Mouse (Mus musculus) intestine, embryonic 16.5 days (tissue): ENCODE results near the gene Alk. TPM values are rescaled to one million over a fixed set of nuclear protein-coding genes. Genes with fewer than 3 reads are reported as not detected.

Source experiments
- ATAC-seq: fragments of 200-750 bp; cut with Nextera tagmentation; 2 replicates; pipeline ENCODE4 v1.8.0; 2017; ENCODE audit warnings: moderate TSS enrichment, moderate library complexity
- H3K27ac ChIP-seq: fragments of 300-500 bp; sonication (generic); 2 replicates; pipeline ENCODE4 v1.5.1; 2014; ENCODE audit warnings: mild to moderate bottlenecking, low read length
- H3K27me3 ChIP-seq: fragments of 300-500 bp; sonication (generic); replicated peaks from 2 replicates; pipeline ENCODE4 v1.6.1; 2014; ENCODE audit warnings: low read length, control low read depth, mixed read lengths; ENCODE audit not compliant: control insufficient read depth, insufficient read depth
- H3K36me3 ChIP-seq: fragments of 300-500 bp; sonication (generic); 2 replicates; pipeline ENCODE4 v1.6.1; 2014; ENCODE audit warnings: low read length, control low read depth; ENCODE audit not compliant: control insufficient read depth, insufficient read depth
- H3K4me1 ChIP-seq: fragments of 300-500 bp; sonication (generic); 2 replicates; pipeline ENCODE4 v1.6.1; 2014; ENCODE audit warnings: low read length, control low read depth, mixed read lengths; ENCODE audit not compliant: control insufficient read depth, insufficient read depth
- H3K4me2 ChIP-seq: fragments of 300-500 bp; sonication (generic); 2 replicates; pipeline ENCODE4 v1.6.1; 2014; ENCODE audit warnings: low read depth, low read length, control low read depth
- H3K4me3 ChIP-seq: fragments of 300-500 bp; sonication (generic); 2 replicates; pipeline ENCODE4 v1.5.1; 2014; ENCODE audit warnings: mild to moderate bottlenecking, low read length
- H3K9ac ChIP-seq: fragments of 300-500 bp; sonication (generic); 2 replicates; pipeline ENCODE4 v1.6.1; 2014; ENCODE audit warnings: low read depth, low read length
- H3K9me3 ChIP-seq: fragments of 300-500 bp; sonication (generic); 2 replicates; pipeline ENCODE4 v1.6.1; 2016; ENCODE audit warnings: low read length, control low read depth; ENCODE audit not compliant: control insufficient read depth
- WGBS: fragments of 180-500 bp; shearing (Covaris S2); extraction: QIAGEN DNeasy Blood & Tissue Kit; methylation state at CpG from one replicate; pipeline ENCODE4 v1.1.7; 2014; 5-methylcytosine and 5-hydroxymethylcytosine counted together
- polyA plus RNA-seq: library from polyadenylated mRNA; unstranded; fragments of >200 nt; fragmentation: Nextera tagmentation; extraction: Ambion mirVana; gene quantifications from 2 replicates; pipeline ENCODE4 v1.2.1, GENCODE M21; 2015

The Alk gene
- polyA plus RNA-seq, 1 experiment from 2014 or later: 0.75 TPM

DNA sequence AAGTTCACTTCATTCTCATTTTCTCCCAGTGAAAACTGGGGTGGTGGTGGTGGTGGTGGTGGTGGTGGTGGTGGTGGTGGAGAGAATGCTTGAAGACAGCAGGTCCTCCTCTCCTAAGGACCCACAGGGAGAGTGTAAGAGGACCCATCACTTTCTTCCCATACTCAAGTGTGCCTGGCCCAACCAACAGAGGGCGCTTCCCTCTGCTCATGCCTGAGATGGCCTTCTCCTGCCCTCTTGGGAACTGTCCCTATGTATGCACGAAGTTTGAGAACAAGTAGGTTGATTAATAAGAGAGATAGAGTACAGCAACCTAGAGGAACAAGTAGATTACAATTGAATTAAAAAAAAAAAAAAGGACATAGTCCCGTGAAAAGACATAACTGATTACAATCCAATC is 695.3 kb downstream of the Alk start:
- Histone ChIP-seq H3K9me3 (no peaks in the 10 kb centered on the region), H3K4me1 (no peaks in the 10 kb centered on the region), H3K4me2 (no peak overlapping the region), H3K27ac (no peak overlapping the region), H3K27me3 (no peaks in the 10 kb centered on the region), H3K4me3 (no peak overlapping the region), H3K36me3 (no peaks in the 10 kb centered on the region), H3K9ac (no peak overlapping the region)
- ATAC-seq: no peak
- 44% methylated on average over 3 of the region's 3 CpGs for WGBS

GRCm38 (mm10) chr17:71881369-71881768 is 723.1 kb downstream of the Alk start:
- H3K9ac ChIP-seq: no peak overlapping the region
- 73% methylated on average over 6 of the region's 6 CpGs for WGBS
- no peak overlapping the region for H3K4me2 ChIP-seq
- no peak overlapping the region for H3K27ac ChIP-seq
- no peak overlapping the region for H3K4me3 ChIP-seq
- no peaks in the 10 kb centered on the region for H3K36me3 ChIP-seq
- H3K9me3 ChIP-seq: no peaks in the 10 kb centered on the region
- H3K27me3 ChIP-seq: no peaks in the 10 kb centered on the region
- ATAC-seq: no peak
- no peaks in the 10 kb centered on the region for H3K4me1 ChIP-seq

- no peaks in the 10 kb centered on the region for H3K9me3 ChIP-seq
- ATAC-seq: no peak
- no peaks in the 10 kb centered on the region for H3K27me3 ChIP-seq
- H3K9ac ChIP-seq: no peak overlapping the region
- H3K4me3 ChIP-seq: no peak overlapping the region
- H3K4me1 ChIP-seq: no peaks in the 10 kb centered on the region
- no peak overlapping the region for H3K4me2 ChIP-seq
- no peaks in the 10 kb centered on the region for H3K36me3 ChIP-seq
- WGBS: 77% methylated on average over 7 of the region's 7 CpGs
- H3K27ac ChIP-seq: no peak overlapping the region
Observed at GRCm38 (mm10) chr17:71875492-71875891, 728.9 kb downstream of the Alk start.

DNA sequence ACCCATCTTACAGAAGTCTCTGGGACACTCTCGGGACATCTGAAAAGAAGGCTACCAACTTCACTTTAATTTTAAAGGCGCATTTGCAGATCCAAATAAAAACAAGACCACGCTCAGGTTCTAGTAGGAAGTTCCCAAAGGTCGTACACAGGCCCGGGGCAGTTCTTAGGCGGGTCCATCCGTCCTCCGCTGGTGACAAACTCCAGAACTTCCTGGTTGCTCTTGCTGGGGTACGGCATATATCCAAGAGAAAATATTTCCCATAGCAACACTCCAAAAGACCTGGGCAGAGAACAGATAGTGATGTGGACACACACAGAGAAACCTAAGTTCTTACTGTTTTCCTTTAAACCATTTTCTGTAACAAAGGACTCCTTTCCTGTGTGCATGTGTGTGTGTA is 729.6 kb downstream of the Alk start:
- H3K27ac ChIP-seq: no peak overlapping the region
- H3K4me1 ChIP-seq: 0 out of 2 replicates have a peak, but pooled peaks cover 1% of the 10 kb centered on the region
- no peak overlapping the region for H3K4me2 ChIP-seq
- ATAC-seq: no peak
- no peaks in the 10 kb centered on the region for H3K27me3 ChIP-seq
- no peaks in the 10 kb centered on the region for H3K36me3 ChIP-seq
- no peak overlapping the region for H3K9ac ChIP-seq
- H3K4me3 ChIP-seq: no peak overlapping the region
- H3K9me3 ChIP-seq: no peaks in the 10 kb centered on the region
- 66% methylated on average over 9 of the region's 9 CpGs for WGBS

- no peak overlapping the region for H3K9ac ChIP-seq
- 37% methylated on average over 6 of the region's 6 CpGs for WGBS
Observed at GRCm38 (mm10) chr17:71874077-71874476, 730.4 kb downstream of the Alk start.

DNA sequence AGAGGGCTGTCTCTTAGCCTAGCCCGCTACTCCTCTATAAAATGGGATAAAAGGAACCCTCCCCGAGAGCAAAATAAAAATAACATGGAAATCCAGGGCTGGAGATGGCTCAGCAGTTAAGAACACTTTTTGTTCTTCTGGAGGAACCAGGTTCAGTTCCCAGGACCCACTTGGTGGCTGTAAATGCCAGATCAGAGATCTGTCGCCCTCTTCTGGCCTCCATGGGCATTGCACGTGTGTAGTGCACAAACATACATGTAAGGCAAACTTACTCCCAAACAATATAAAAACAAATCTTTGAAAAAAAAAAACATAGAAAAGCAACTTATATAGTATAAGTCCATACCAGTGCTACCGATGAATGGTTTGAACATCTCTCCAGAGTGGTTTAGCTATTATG is 731.5 kb downstream of the Alk start:
- no peaks in the 10 kb centered on the region for H3K9me3 ChIP-seq
- no peak overlapping the region for H3K9ac ChIP-seq
- H3K4me1 ChIP-seq: 0 out of 2 replicates have a peak, but pooled peaks cover 7% of the 10 kb centered on the region
- H3K4me2 ChIP-seq: no peak overlapping the region
- H3K36me3 ChIP-seq: no peaks in the 10 kb centered on the region
- no peaks in the 10 kb centered on the region for H3K27me3 ChIP-seq
- ATAC-seq: no peak
- 68% methylated on average over 5 of the region's 5 CpGs for WGBS
- H3K4me3 ChIP-seq: no peak overlapping the region
- H3K27ac ChIP-seq: no peak overlapping the region

More at GRCm38 (mm10) chr17:71874077-71874476, 730.4 kb downstream of the Alk start:
- ATAC-seq: no peak
- no peak overlapping the region for H3K27ac ChIP-seq
- H3K9me3 ChIP-seq: no peaks in the 10 kb centered on the region
- no peaks in the 10 kb centered on the region for H3K27me3 ChIP-seq
- no peaks in the 10 kb centered on the region for H3K36me3 ChIP-seq
- H3K4me2 ChIP-seq: no peak overlapping the region
- no peak overlapping the region for H3K4me3 ChIP-seq
- 0 out of 2 replicates have a peak, but pooled peaks cover 7% of the 10 kb centered on the region for H3K4me1 ChIP-seq

DNA sequence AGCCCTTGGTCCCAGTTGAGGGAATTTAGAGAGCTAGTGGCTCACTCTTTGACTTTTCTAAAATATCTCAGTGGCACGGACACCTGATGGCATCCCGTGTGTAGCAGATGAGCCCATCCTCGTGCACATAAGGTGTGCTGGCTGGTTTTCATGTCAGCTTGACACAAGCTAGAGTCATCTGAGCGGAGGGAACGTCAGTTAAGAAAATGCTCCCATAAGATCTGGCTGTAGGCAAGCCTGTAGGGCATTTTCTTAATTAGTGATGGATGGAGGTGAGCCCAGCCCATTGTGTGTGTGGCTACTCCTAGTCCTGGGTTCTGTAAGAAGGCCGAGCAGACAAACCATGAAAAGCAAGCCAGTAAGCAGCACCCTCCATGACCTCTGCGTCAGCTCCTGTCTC is 732.4 kb downstream of the Alk start:
- H3K36me3 ChIP-seq: no peaks in the 10 kb centered on the region
- no peak overlapping the region for H3K9ac ChIP-seq
- 0 out of 2 replicates have a peak, but pooled peaks cover 7% of the 10 kb centered on the region for H3K4me1 ChIP-seq
- no peaks in the 10 kb centered on the region for H3K27me3 ChIP-seq
- no peak for ATAC-seq
- WGBS: 80% methylated on average over 7 of the region's 7 CpGs
- H3K4me2 ChIP-seq: no peak overlapping the region
- no peak overlapping the region for H3K4me3 ChIP-seq
- H3K9me3 ChIP-seq: no peaks in the 10 kb centered on the region
- H3K27ac ChIP-seq: no peak overlapping the region

- Histone ChIP-seq H3K27ac (no peak overlapping the region), H3K9ac (no peak overlapping the region), H3K4me2 (no peak overlapping the region), H3K27me3 (no peaks in the 10 kb centered on the region), H3K4me3 (no peak overlapping the region), H3K9me3 (no peaks in the 10 kb centered on the region), H3K36me3 (no peaks in the 10 kb centered on the region), H3K4me1 (0 out of 2 replicates have a peak, but pooled peaks cover 7% of the 10 kb centered on the region)
- no peak for ATAC-seq
- WGBS: 87% methylated on average over 1 of the region's 1 CpGs
Observed at GRCm38 (mm10) chr17:71870641-71871040, 733.8 kb downstream of the Alk start.

- no peak overlapping the region for H3K4me3 ChIP-seq
- no peaks in the 10 kb centered on the region for H3K9me3 ChIP-seq
- ATAC-seq: no peak
- H3K9ac ChIP-seq: no peak overlapping the region
- 88% methylated on average over 8 of the region's 8 CpGs for WGBS
- no peak overlapping the region for H3K27ac ChIP-seq
- no peaks in the 10 kb centered on the region for H3K27me3 ChIP-seq
- 0 out of 2 replicates have a peak, but pooled peaks cover 7% of the 10 kb centered on the region for H3K4me1 ChIP-seq
- no peak overlapping the region for H3K4me2 ChIP-seq
- no peaks in the 10 kb centered on the region for H3K36me3 ChIP-seq
Observed at GRCm38 (mm10) chr17:71870232-71870621, 734.2 kb downstream of the Alk start.
